Mouse (Mus musculus): ENCODE measurements at regions not wholly inside any gene's neighbourhood (a gene's known extent, or its start where the extent isn't known, plus 50 kb on each side); places are given as distances from the start of the nearest gene placed in this dataset.

DNA sequence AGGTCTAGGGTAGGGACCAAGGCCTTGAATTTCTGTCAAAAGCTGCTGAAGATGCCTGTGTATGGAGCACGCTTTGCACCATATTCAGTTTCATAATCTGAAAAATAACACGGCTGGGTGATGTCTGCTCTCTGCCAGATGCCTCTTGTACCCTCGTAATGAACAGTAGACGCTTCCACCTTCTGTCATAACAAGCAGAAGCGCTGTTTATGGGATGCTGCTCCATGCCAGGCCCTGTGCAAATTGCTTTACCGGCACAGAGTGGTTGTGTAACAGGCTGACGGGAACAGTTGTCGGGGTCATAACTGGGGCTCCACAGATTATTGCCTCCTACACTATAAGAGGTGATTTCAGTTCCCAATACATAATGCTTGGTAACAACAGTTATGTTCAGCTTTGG, 211.5 kb upstream of the Tnp1 start:
- no peak for DNase-seq (ENCODE audit: low read depth, low spot score)

DNA sequence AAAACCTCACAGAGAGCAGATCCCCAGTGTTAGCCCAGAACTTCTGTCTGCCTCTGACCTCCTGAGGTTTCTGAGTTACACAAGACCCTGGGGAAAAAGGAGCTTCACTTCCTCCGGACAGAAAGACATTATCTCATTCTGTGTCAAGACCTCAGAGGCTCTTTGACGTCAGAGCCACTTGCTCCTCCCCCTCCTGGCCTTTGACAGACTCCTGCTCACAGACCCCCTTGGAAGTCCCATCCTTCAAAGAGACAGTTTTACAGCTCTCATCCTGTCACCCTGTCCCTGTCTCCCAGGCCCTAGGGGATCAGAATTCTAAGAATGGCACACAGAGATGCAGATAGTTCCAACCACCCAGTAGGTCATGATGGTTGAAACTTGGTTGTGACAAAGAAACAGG, 206.2 kb upstream of the Tnp1 start:
- DNase-seq (ENCODE audit: low read depth, low spot score), result no peak

DNA sequence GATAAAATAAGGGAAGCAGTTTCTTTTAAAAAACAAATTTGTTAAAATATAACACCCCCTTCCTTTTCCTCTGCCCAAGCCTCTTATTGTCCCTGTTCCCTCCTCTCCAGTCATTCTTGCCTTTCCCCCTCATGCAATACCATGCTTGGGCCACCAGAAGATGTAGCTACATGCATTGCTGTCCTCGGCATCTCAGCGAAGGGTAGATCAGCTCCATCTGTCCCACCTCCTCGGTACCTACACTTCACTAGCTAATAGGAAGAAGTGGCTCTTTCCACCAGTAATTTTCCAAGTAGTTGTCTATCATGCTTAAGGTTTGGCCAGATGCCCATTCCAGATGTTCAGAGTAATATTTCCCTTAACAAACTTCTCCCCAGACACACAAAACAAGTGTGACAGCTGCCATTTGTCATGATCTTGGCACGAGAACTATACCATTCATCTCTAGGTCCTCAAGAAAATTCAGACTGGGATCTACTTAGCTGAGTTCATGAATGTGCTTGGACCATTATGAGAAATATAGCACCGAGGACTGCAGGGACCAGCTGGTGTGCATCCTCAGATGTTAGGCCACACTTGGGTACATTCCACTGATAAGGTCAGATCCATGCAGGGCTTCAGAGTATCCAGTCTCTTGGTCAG, 198.7 kb upstream of the Tnp1 start:
- no peak for DNase-seq (ENCODE audit: low read depth, low spot score)

DNA sequence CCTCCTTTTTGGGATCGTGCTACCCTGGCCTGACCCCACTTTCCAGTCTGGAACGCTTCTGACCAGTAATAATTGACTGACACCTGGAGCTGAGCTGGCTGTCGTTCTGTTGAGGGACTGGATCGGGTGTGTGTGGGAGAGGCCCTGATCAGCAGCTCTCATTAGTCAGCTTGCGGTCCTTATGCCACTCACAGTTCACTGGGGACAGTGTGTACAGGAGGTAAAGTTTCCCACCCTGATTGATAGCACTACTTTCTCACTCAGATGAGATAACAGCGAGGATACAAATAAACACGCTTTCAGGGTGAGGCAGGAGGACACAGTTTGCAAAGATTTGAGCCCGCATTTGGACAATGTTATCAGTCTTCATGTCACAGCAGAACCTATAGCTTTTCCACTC, 191.7 kb upstream of the Tnp1 start:
- DNase-seq (ENCODE audit: low read depth, low spot score), result no peak

DNA sequence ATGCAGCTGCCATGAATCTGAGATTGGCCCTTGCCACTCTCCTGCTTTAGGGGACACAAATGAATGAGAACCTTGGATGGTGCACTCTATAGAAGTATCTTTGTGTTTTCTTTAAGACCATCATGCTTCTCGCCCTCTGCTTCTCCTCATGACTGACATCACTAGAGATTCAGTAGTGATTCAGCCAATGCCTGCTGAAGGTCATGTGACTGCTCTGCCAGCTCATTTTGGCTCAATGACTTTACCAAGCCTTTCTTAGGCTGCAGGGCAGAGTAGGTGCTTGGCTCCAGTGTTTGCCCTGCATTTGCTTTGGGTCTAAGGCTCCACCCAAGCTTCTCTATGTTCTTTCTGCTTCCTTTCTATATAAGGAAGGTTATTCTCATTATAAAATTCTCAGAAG, 190.1 kb upstream of the Tnp1 start:
- DNase-seq (ENCODE audit: low read depth, low spot score), result no peak

DNA sequence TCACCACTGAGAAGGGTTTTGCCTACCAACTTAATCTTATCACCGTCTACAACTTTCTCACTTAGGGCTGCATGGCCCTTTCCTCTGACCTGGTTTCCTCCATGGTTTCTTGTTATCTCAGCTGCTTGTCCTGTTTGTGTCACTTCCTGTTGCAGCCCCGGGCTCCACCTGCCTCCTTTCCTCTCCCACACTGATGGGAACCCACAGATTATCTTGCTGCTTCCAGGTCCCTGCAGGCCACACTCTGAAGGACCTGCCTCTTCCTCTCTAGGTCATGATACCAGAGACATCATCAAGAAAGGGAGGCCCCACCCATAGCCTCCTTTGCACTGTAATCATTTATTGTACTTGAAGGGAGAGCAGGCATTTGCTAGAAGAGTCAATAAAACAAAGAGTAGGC, 184.4 kb upstream of the Tnp1 start:
- no peak for DNase-seq (ENCODE audit: low read depth, low spot score)

DNA sequence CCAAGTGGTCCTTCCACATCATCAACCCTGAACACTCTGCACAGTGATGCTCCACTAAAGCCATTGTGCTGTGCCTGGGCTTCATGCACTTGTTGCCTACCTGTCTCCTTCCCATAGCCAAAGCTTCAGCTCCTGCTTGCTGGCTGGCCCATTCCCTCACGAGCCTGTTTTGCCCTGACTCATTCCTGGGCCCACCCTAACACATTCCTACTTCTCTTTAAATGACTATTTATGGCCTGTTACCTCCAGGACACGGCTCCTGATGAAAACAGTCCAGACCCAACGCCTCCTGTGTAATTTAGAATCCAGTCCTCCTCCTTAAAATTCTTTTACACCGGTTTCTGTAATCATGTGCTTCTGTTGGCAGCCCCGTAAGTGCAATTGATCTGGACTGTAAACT, 175.1 kb upstream of the Tnp1 start:
- no peak for DNase-seq (ENCODE audit: low read depth, low spot score)

DNA sequence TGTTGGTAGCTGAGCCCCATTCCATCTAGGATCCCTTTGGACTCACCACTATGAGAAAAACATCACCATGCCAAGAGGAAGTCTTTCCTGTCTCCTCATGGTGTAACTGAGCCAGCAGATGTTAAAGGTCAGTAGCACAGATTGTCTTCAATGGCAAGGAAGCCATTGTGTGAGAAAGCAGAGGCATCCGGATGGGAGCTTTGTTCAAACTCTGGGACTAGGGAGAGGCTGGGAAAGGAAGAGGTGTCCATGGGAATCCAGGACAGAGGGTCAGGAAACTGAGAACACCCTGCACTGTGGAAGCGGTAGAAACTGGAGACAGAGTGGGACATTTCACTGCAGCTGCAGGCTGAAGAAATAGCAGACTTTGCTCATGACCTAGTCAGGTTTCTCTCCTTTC, 173.1 kb upstream of the Tnp1 start:
- no peak for DNase-seq (ENCODE audit: low read depth, low spot score)

DNA sequence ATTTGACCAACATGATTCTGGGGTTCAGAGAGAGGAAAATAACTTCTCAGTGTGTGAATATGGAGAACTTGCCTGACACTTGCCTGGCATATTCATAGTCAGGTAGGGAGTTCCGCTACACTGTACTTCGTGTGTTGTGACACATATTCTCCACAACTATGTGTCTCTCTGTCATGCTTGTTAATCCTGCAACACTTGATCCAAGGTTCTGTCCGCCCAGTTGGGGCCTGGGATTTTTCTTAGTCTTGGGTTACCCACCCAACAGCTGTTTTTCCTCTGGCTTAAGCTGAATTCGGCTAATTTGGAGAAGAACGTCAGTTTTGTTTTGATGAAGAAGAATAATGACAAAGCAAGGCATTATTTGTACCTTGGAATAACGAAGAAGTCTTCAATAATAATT, 168.8 kb upstream of the Tnp1 start:
- no peak for DNase-seq (ENCODE audit: low read depth, low spot score)

DNA sequence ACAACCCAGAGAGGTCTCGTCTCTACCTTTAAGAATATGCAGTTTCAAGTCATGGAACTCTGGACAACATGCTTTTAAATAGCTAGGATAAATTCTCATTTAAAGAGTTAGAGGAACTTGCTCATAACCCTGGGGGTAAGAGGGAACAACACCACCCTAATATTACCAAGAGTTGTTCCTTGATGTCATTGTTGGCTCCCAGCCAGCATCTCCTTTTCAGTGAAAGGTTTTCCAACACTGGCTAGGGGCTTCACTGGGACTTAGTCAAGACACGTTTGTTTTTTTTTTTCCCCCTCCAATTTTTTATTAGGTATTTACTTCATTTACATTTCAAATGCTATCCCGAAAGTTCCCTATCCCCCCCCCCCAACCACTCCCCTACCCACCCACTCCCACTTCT, 163.1 kb upstream of the Tnp1 start:
- DNase-seq (ENCODE audit: low read depth, low spot score), result no peak

DNA sequence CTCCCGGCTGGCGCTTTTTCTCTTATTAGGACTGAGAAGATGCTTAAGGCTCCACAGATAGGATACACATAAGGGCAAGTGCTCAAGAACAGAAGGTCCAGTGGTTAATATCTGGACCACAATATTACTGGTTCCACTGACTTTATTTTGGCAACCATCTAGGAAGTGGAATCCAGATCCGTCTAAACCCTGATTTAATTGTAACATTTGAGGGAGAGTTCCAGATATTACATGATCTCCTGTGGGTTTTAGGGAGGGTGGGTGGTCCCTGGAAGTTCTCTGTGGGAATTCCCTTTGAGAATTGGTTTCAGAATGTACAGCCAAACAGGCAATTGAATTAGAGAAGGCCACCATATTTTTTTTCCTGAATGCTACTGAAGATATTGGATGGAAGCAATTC, 161.4 kb upstream of the Tnp1 start:
- DNase-seq (ENCODE audit: low read depth, low spot score), result no peak

DNA sequence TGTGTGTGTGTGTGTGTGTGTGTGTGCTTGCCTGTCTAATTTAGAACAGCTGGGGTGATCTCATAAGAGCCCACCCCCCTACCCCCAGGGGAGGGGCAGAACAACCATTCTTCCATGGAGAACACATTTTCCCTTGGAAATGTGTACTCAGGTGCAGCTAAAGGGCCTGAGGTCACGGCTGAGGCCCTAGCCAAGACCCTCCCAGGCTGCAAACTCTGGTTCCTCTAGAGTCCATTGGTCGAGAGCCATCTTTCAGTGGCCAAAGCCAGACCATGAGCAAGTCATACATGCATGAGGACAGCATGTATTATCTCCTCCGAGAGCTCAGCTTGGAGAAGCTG, 154.9 kb upstream of the Tnp1 start:
- no peak for DNase-seq (ENCODE audit: low read depth, low spot score)

DNA sequence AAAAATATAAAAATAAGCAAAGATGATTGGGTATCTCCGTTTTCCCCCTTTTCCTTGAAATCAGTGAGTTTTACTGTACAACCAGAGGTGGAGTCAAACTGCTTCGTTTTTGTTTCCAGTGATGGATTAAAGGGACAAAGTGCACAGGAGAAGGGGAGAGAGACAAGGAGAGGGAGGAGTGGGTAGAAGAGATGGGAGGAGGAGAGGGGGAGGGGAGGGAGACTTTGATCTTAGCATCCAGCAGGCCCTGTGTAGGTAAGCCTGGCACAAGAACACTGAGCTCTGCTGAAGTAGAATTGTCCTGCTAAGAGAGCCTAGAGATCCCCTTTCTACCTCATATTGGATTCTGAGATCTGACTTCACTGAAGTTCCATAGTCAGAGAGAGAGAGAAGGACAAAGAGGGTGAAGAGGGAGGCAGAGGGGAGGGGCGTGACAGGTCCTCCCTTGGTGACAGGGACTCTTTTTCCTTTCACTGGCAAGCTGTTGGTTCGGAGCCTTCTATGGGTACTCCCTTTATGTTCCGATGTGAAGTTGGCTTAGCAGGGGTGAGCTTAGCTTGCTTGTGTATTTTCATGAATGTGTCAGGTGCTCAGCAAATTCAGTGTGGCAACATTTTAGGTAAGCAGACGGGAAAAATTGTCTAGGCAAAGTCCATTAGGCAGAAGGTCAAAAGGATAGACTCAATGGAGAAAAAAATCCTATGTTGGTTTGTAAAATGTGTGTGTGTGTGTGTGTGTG, 154.4 kb upstream of the Tnp1 start:
- no peak for DNase-seq (ENCODE audit: low read depth, low spot score)

DNA sequence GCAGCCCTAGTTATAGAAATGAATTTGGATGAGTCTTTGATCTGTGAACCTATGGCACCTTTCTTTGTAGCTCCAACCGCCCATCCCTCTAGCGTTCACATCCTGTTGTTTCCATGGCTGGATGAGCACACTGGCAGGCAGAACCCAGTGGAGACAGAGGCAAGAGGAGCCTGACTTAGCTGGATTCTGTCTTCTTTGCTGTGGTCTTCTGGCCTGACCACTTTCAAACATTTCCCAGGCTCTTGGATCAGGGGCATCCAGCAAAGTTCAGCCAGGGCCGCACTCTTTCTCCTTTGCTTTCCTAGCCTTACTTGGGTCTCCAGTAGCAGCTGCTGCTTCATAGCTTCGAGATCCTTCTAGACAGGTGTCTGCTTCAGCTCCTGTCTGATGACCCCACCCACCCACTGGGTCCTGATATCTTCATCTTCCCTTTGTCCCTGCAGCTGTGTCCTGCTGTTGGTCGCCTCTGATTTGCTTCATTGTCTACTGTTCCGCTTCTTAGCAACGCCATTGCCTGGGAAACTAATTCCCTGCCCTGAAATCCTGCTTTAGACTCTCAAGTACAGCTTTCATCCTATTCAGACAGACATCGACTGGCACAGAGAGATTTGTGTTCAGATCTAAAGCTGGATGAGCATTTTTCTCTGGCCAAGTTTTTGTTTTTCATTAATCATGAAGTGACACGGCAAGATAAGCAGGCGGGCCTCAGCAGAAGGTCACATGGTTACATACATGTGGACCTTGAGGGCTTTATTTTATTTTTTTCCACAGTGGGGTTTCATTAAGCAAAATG, 153.6 kb upstream of the Tnp1 start:
- no peak for DNase-seq (ENCODE audit: low read depth, low spot score)

DNA sequence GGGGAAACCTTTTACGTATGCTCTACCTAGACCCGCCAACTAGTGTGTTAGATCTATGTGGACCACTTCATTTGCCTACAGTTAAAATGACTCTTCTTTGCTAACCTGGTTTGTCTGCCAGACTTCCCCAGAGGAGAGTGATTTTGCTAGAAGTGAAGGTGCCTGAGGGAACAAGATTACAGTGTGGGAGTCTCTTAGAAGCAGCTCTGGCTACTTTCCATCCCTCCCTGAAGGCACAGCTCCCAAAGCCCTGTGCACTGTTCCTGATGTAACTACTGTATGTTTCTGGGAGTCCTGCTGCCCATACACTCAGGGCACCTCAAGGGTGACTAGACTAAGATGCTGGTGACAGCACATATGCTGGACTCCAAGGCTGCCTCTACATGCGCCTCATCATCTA, 144.5 kb upstream of the Tnp1 start:
- DNase-seq (ENCODE audit: low read depth, low spot score), result no peak

DNA sequence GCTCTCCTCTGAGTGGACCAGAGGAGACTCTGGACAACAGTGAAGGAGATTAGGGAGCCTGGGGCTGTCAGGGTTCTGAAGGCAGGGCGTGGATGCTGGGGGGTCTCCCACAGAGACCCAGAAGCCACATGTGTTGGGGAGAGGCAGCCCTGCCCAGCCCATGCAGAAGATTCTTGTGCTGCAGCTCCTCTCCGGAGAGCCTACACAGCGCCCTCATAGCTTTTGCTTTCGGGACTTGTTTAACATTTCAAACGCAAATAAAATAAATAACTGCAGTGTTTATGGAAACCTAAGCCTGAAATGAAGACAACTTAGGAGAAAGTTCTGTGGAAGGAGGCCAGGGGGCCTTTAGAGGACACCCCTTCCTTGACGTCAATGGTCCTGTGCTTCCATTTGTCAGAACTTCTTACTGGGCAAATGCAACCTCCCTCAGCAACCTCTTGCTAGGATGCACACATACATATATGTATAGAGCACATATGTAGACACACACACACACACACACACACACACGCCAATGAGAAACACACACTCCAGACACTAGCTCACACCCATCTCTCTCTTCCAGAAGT, 143.8 kb upstream of the Tnp1 start:
- DNase-seq (ENCODE audit: low read depth, low spot score), result no peak

DNA sequence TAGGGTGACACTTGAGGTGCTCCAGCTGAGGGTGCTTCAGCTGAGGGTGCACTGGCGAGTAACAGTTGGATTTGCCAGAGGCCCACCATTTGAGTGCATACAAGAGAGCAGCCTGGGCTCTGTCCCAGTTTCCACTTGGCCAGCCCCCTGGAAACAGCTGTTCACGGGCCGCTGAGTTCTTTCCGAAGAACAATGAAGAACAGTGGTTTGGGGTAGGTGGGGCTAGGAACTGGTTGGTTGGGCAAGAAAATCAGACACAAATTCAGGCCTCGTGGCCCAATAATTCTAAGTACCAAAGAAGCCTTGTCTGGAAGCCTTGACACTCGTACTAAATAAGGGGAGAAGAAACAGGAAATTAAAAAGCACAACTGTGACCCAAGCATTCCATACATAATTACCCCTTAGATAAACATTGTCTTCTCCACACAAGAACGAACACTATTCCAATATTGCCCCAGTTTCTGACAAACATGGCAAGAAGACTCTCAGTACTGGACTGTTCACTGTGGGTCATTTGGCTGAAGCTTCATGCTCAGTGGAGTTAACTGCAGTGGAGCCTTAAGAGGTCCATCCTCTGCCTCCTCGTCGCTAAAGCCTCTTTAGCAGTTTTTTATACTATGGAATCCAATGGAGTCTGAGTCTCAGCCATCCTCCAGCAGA, 137.9 kb upstream of the Tnp1 start:
- DNase-seq (ENCODE audit: low read depth, low spot score), result no peak

DNA sequence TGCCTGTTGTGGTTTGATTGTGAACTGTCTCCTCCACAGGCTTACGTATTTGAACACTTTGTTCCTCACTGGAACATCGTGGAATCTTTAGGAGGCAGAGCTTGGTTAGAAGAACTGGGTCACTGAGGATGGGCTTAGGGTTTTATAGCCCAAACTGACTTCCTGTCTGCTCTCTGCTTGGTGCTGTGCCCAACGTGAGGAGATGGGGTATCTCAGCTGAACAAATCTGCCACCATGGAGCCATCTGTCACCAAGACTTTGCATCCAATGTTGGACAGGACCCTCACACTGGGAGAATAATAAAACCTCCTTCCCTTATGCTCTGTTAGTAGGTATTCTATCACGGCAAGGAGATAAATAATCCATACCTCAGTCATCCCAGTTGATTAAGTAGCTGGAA, 134.2 kb upstream of the Tnp1 start:
- no peak for DNase-seq (ENCODE audit: low read depth, low spot score)

DNA sequence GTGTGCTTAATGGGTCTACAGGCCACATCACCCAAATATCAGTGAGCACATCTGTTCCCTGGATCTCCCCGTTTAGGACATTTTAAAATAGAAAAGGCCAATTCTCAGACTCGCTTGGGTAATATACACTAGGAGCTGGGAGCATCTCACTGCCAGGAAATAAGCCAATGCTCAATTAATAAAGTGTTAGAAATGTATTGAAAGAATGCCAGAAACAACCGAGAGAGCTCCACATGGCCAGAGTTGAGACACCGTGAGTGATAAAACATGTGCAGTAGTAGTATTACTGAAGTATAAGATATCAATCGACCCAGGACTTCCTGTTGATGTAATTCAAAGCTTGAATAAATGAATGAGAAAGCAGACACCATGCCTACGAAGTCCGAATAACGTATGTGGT, 127.1 kb upstream of the Tnp1 start:
- DNase-seq (ENCODE audit: low read depth, low spot score), result no peak

DNA sequence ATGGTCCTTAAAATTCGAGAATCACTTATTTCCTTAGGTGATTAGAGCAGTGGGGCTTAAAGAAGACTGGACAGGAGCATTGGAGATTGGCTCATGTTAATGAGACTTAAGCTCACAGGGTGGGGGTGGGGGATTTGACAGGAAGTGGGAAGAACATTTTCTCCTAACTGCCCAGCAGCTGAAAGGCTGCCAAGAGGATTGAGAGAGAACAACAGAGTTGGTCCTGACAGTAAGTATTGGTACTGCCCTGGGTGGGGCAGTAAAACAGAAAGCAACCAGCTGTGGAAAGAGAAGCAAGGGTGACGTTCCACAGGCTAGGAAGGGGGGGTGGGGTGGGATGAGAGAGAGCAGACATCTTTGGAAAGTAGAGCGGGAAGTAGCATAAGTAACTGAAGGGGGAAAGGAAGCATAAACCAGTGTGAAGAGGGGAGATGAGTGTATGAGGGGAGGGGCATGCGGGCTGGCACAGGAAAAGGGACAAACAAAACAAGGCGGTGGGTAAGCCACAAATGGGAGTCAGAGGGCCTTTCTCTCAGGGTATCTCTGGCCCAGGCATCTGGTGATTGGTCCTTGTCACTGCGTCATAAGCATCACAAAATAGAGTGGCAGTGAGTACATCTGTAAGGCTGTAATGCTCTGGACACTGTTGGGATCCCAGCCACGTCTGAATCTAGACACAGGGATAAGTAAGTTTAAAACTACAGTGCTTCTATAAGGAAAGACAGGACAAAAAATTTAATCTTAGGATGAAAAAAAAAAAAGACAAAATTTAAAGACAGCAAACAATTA, 125.0 kb upstream of the Tnp1 start:
- DNase-seq (ENCODE audit: low read depth, low spot score), result peak; percentile 12

DNA sequence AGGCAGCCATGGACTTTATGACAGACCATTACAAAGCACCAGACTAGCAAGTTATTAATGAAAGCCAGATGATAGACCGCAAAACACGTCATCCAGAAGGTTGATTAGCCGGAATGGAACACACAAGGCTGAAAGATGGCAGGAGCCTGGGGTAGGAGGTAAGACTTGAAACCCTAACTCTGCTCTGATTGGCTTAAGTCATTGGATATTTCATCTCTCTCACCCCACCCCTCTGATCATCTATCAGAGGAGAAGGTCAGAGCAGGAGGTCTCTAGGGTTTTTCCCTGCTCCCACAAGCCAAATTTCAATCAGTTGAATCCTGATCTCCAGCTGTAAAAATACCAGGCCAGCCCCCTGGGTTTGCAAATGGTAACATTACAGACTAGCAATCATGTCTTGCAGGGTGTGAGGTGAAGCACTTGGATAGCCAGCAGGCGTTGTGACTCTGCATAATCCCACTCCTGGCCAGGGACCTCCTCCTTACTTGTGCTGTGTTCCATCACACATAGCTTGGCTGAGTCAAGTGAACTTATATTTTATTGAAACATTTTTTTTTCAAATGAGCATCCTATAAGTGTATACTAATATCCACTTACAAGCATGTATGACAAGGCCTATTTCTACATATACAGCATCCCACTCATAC, 114.6 kb upstream of the Tnp1 start:
- DNase-seq (ENCODE audit: low read depth, low spot score), result no peak

Data from ES-CJ7 (cell line).